Mouse (Mus musculus) thymus, postnatal 14 days (tissue): ENCODE data around the gene Spp1.

Source experiments
- DNase-seq: peaks from one replicate; pipeline ENCODE4 v3.0.0; 2021

Spp1 gene

GRCm38 (mm10) chr5:104434835-104435301, at the start of gene Spp1:
TSS of gene Spp1 (plus strand) at chr5:104435118.
- no peak for DNase-seq

- DNase-seq = no peak
These were observed 49.4 kb upstream of the Spp1 start for GRCm38 (mm10) chr5:104385521-104385920.

- DNase-seq = no peak
These were observed 48.0 kb upstream of the Spp1 start for GRCm38 (mm10) chr5:104386908-104387307.

- DNase-seq = no peak
These were observed 44.0 kb upstream of the Spp1 start for GRCm38 (mm10) chr5:104390962-104391361.

GRCm38 (mm10) chr5:104392784-104393183, 42.1 kb upstream of the Spp1 start:
- no peak for DNase-seq

- no peak for DNase-seq
These were observed 38.6 kb upstream of the Spp1 start for GRCm38 (mm10) chr5:104396286-104396685.

- DNase-seq = no peak
These were observed 36.9 kb upstream of the Spp1 start for GRCm38 (mm10) chr5:104398001-104398400.

GRCm38 (mm10) chr5:104399291-104399950, 35.5 kb upstream of the Spp1 start:
- DNase-seq = no peak

GRCm38 (mm10) chr5:104399970-104400369, 34.9 kb upstream of the Spp1 start:
- no peak for DNase-seq

GRCm38 (mm10) chr5:104402651-104403050, 32.3 kb upstream of the Spp1 start:
- DNase-seq = no peak

- no peak for DNase-seq
These were observed 31.6 kb upstream of the Spp1 start for GRCm38 (mm10) chr5:104403351-104403750.

- DNase-seq = no peak
These were observed 30.4 kb upstream of the Spp1 start for GRCm38 (mm10) chr5:104404551-104404950.

- no peak for DNase-seq
These were observed 29.9 kb upstream of the Spp1 start for GRCm38 (mm10) chr5:104405051-104405450.

GRCm38 (mm10) chr5:104406756-104407155, 28.2 kb upstream of the Spp1 start:
- DNase-seq = no peak

GRCm38 (mm10) chr5:104407541-104408231, 27.2 kb upstream of the Spp1 start:
- DNase-seq = no peak

- DNase-seq = no peak
These were observed 26.4 kb upstream of the Spp1 start for GRCm38 (mm10) chr5:104408549-104408948.

- no peak for DNase-seq
These were observed 18.9 kb upstream of the Spp1 start for GRCm38 (mm10) chr5:104415999-104416398.

GRCm38 (mm10) chr5:104417028-104417427, 17.9 kb upstream of the Spp1 start:
- DNase-seq = no peak

GRCm38 (mm10) chr5:104417721-104418120, 17.2 kb upstream of the Spp1 start:
- no peak for DNase-seq

GRCm38 (mm10) chr5:104422039-104422438, 12.9 kb upstream of the Spp1 start:
- DNase-seq = no peak

GRCm38 (mm10) chr5:104423861-104424260, 11.1 kb upstream of the Spp1 start:
- DNase-seq = no peak

GRCm38 (mm10) chr5:104425949-104426348, 9.0 kb upstream of the Spp1 start:
- DNase-seq = no peak

- DNase-seq = no peak
These were observed 2.0 kb upstream of the Spp1 start for GRCm38 (mm10) chr5:104432886-104433285.

GRCm38 (mm10) chr5:104433968-104434565, 851 bp upstream of the Spp1 start:
- DNase-seq = no peak
